Comparison of ENCODE assay signal across 24 mouse cellular contexts in genomic region chr6:119325978-119326377, GRCm38 (mm10). TPM values are rescaled to one million over a fixed set of nuclear protein-coding genes. Genes with fewer than 3 reads are reported as not detected.
"Had no signal": no experiment of that assay in that cellular context is flagged by ENCODE, and none has a peak within 500 bp of the region (broad histone marks: within the 10 kb centered on the region; RNA-seq: fewer than 3 reads in every experiment).

No protein-coding gene starts in this region.

- DNase-seq: kidney, adult 11 months; kidney, adult 8-10 months; kidney, postnatal 14 days; kidney, postnatal 4 days; liver; lung, adult 18-20 months; lung, postnatal 10 days; lung, postnatal 36 days; right cerebral cortex, adult 18-20 months; right cerebral cortex, postnatal 14 days; right cerebral cortex, postnatal 4 days; thymus, adult 2 months; thymus, postnatal 25 days had no signal

- H3K9ac ChIP-seq: kidney, embryonic 15.5 days; limb, embryonic 13.5 days; liver, embryonic 12.5 days; liver, embryonic 15.5 days; lung, embryonic 15.5 days; midbrain, embryonic 12.5 days; midbrain, embryonic 15.5 days; neural tube, embryonic 13.5 days had no signal

- H3K4me2 ChIP-seq: kidney, embryonic 15.5 days; limb, embryonic 13.5 days; liver, embryonic 12.5 days; liver, embryonic 15.5 days; lung, embryonic 15.5 days; midbrain, embryonic 12.5 days; midbrain, embryonic 15.5 days; neural tube, embryonic 13.5 days had no signal

- H3K4me1 ChIP-seq: liver, embryonic 12.5 days; liver, embryonic 15.5 days had no signal

- ATAC-seq: liver, embryonic 12.5 days; midbrain, embryonic 15.5 days had no signal

- H3K36me3 ChIP-seq: kidney, embryonic 15.5 days; limb, embryonic 10.5 days; limb, embryonic 13.5 days; liver, embryonic 12.5 days; liver, embryonic 15.5 days; lung, embryonic 15.5 days; midbrain, embryonic 12.5 days; midbrain, embryonic 15.5 days; neural tube, embryonic 13.5 days had no signal

- H3K27ac ChIP-seq: kidney, embryonic 15.5 days; limb, embryonic 10.5 days; limb, embryonic 13.5 days; liver, embryonic 12.5 days; liver, embryonic 15.5 days; lung, embryonic 15.5 days; midbrain, embryonic 12.5 days; midbrain, embryonic 15.5 days; neural tube, embryonic 13.5 days; stomach, postnatal 0 days had no signal

- H3K27me3 ChIP-seq: midbrain, embryonic 15.5 days had no signal

- H3K9me3 ChIP-seq: kidney, embryonic 15.5 days; limb, embryonic 10.5 days; limb, embryonic 13.5 days; liver, embryonic 12.5 days; liver, embryonic 15.5 days; lung, embryonic 15.5 days; midbrain, embryonic 12.5 days; midbrain, embryonic 15.5 days; neural tube, embryonic 13.5 days had no signal

- H3K4me3 ChIP-seq: kidney, embryonic 15.5 days; limb, embryonic 10.5 days; limb, embryonic 13.5 days; liver, embryonic 12.5 days; liver, embryonic 15.5 days; lung, embryonic 15.5 days; midbrain, embryonic 12.5 days; midbrain, embryonic 15.5 days; myocyte; neural tube, embryonic 13.5 days had no signal

RNA-seq across cellular contexts. Expression of gene Lrtm2, which starts 4.6 kb away (rescaled TPM):
- polyA plus RNA-seq: limb, embryonic 10.5 days; limb, embryonic 13.5 days; liver, embryonic 12.5 days had no signal
